Mouse (Mus musculus) neural tube, embryonic 10.5 days (tissue): ENCODE results near the gene Gm20870.
"Not testable (repeated sequence)": the region's sequence is repeated elsewhere in the genome, so short reads cannot be mapped to it uniquely, and the experiment has no call there.

Experiments
- DNase-seq: peaks from one replicate; pipeline ENCODE4 v3.0.0-alpha.2; 2017; ENCODE audit warnings: low spot score; ENCODE audit errors: extremely low spot score

Gm20870 gene

DNA sequence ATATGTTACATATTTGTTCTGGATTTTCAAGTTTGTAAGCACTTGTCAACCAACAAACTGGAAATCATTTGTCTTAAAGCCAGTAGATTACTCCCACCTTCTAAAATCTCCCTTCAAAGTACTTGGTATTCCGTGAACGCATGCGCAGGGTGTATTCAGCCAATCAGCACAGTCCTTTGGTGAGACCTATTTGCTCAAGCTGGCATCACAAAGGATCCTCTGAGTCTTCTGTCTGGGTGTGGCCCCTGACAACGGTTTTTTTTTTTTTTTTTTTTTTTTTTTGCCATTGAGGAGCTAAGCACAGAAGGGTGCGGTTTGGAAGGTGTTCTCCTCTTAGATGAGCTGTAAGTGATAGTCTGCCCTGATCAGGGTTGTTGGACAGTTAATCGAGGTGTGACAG lies at the start of gene Gm20870:
Gm20870 (plus strand) TSS at position 301 of the 400 bp plus-strand sequence.
- DNase-seq = not testable (repeated sequence)
